Mouse (Mus musculus): ENCODE data around the gene Ptprn. TPM values are rescaled to one million over a fixed set of nuclear protein-coding genes. Genes with fewer than 3 reads are reported as not detected.
"Not testable (repeated sequence)": the region's sequence is repeated elsewhere in the genome, so short reads cannot be mapped to it uniquely, and the experiment has no call there.

The Ptprn gene
- total RNA-seq, 1 experiment from 2014 or later = 46.5 TPM

DNA sequence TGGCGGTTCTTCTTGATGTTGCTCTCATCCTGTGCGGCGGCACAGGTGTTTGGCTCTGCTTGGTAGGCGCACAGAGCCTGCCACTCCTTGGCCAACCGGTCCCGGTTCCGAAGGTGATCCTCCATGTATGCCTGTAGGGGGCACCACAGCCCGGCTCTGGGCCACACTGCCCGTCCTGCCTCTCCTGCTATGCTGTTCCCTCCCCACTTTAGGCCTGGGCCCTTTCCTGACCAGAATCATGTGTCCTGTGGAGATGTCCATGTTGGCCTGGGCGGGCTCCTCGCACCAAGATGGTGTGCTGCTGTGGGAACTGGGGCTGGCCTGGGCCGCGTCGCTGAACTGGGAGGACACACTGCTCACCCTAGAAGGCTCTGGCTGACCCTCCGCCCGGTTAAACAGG is 11.3 kb downstream of the Ptprn start:
- no peak for DNase-seq

DNA sequence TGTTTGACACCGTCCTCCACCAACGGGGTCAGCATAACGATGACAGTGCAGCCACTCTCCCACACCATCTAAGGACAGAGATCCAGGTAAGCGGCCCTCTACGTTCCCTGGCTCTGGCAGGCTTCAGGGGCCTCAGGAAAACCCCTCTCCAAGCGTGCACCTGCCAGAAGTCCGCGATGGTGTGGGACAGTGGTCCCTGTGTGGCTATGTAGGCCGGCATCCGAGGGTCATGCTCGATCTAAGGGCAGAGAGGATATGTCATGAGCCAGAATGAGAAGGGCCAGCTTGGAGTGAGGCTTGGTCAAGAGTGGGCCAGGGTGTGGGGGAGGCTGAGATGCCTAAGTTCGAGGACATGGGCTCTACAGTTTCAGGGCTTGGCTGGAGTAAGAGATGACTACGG is 12.0 kb downstream of the Ptprn start:
- DNase-seq = no peak

DNA sequence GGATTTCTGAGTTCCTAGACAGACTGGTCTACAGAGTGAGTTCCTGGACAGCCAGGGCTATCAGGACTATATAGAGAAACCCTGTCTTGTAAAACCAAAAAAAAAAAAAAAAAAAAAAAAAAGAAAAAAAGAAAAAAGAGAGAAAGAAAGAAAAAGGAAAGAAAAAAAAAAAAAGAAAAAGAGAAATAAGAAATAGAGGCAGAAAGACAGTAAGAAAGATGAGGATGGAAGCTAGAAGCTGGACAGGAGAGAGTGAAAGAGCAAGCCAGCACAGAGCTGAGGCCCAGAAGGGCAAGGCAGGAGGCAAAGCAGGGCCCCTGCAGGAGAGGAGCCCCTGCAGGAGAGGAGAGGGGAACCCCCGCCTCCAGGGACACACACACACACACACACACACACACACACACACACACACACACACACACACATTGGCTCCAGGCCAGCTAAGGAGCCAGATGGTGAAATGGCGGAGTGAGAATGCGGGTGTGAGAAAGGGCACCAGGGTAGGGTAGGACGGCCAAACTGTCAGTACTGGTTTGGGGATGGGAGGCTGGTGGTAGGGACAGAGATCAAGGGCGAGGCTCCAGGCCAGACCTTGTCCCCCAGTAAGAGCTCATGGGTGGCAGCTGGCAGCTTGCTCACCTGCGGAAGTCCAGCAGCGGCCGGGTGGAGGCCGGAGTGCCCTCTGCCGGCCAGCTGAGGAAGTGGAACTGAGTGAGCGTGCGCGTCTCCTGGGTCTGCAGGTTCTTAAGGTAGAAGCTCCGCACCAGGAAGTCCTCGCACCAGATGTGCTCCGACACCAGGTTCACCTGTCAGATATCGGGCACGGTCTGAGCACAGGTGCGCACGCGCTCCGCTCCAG is 13.0 kb downstream of the Ptprn start:
- peak; percentile 88 for DNase-seq

DNA sequence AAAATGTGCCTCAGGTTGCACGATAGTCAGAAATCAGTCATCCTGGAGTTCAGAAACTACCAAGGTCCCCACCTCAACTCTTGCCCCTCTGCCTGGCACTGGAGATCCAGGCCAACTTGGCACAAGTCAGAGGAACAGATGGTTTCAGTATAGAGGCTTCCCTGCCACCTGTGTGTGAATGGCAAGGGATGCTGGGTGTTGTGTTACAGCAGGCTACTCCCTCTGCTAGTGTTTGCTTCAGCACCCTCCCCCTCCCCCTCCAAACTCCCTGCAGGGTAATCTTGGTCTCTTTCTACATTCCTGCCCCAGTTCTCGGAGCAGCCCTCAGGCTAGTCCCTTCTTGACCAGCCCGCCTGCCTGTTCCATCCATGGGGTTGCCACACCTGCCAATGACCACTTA is 13.8 kb downstream of the Ptprn start:
- no peak for DNase-seq

DNA sequence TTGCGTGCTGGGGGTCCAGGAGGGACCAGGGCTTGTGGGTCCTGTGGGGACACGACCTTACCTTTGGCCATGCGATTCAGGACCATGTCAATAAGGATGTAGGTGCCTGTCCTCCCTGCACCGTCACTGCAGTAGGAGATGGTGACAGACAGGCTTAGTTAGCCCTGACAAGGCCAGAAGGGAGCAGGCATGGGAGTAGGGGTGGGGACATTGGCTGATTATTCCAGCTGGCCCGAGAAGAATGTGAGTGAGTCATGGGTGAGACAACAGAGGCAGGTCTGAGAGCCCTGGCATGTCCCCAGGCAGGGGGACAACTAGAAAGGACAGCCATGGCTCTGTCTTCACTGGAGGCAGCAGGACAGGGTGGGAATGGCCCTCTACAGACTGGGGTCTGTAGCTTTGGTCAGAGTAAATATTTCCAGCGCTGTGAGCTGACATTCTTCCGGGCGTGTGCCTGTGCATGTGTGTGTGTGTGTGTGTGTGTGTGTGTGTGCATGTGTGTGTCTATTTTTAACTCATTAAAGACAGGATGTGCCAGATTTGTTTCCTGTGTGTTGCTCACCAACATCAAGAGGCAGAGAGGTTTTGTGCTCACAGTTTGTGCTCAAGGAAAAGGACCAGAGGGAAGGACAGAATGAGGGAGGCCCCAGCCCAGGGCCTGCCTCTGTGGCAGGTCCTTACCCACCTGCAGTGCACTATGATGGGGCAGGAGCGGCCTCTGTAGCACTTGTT is 16.1 kb downstream of the Ptprn start:
- peak; percentile 88 for DNase-seq

DNA sequence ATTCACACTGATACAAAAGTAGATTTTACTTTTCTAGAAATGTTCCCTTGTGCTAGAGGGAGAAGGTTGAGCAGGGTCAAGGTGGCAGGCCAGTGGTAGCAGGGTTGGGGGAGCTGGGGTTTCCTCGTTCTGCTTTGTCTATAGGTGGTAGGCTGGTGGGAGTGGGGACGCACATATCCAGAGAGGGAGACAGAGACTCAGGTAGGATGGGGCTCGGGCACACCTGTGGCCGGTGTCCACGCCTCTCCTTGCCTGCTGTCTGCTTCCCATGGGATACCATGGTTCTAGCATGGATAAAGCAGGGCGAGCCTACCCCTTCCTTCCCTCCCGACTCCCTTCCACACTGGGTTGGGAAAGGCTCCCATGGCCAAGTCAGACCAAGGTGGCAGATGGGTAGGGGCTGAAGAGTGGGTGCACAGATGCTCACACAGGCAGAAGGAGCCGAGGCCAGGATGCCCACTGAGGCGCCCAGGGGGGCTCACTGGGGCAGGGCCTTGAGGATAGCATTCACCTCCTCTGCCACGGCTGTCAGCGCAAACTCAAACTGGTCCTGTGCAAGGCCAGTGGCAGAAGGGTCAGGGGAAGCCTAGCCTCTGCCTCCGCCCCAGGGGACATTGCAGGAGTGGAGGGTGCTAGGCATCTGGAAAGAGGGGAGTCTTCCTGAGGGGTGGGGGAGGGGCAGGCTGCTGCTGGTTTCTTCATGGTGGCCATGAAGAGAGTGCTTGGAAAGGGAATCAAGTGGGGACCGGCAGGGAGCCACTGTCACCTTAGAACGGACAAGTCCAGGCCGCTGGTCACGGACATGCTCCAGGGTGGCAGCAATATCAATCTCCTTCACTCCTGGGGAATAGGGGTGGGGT is 17.0 kb downstream of the Ptprn start:
- no peak for DNase-seq

DNA sequence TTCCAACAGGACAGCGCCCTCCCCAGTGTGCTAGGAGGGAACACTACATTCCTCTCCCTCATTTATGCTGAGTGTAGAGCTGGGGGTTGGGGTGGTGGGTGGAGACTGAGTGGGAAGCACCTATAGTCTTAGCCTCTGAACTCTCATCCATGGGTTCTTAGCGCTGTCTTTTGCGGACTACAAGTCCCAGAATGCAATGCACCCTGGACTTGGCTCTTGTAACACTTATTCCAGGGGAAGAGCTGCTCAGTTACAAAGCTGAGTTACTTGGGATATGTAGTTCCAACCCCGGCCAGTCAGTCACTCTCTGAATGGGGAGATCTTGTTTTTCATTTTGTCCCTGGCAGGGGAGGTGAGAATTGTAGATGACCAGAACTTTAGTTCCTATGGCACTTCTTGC is 19.5 kb downstream of the Ptprn start:
- DNase-seq = peak; percentile 55

DNA sequence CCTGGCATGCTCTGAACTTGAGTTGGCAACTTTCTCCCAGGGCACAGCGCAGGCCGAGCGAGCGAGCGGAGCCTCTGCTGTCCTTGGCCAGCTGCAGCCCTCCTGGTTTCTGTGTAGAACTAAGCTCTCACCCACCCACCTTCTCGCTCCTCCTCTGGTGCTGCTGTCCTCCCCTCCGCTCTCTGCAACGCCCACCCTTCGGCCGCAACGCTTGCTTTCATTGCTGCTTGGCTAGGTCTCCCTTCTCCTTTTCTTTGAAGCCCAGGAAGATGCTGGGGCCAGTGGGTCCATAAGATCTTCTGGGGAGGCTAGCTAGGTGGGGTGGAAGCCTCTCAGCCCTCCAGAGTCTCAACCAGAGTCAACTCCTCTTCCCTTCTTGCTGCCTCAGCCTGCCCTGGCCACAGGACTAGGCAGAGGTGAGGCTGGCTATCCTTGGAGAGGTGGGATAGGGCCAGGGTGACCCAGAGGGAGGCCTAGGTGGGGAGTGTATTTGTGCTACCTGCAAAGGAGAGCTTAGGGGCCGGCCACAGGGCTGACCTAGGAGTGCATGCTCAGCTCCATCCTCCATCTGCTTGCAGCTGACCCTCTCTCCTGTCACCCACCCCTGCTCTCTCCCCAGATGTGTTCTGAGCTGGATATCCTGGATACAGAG is 20.0 kb downstream of the Ptprn start:
- DNase-seq = no peak

DNA sequence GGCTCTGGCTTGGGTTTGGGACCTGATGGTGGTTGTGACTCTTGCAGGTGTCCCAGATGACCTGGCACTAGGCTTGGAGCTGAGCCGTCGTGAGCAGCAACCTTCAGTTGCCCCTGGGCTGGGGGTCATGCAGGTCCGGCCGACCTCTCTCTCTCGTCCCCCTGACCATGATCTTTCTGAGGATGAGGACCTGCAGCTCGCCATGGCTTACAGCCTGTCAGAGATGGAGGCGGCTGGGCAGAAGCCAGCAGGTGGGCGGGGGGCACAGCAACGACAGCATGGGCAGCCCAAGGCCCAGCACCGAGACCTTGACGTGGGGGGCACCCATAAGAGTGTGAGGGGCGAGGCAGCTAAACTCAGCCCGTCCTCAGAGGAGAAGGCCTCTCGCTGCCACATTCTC is 20.9 kb downstream of the Ptprn start:
- DNase-seq = no peak

DNA sequence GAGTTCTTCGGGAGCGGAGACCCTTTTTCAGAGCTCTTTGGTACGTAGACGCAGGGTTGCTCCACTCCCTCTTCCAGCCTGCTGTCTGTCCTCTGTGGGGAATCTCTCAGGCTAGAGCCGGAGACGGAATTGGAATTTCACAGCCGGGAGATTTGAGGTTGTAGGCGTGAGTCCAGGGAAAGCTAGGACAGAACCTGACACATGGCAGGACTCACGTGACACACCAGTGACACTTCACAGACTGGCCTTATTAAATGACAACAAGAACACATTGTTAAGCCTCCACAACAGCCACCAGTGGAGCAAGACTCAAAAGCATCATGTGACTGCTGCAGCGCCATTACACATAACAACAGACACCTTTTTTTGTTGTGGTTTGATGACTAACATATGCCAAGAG is 24.7 kb downstream of the Ptprn start:
- no peak for DNase-seq

DNA sequence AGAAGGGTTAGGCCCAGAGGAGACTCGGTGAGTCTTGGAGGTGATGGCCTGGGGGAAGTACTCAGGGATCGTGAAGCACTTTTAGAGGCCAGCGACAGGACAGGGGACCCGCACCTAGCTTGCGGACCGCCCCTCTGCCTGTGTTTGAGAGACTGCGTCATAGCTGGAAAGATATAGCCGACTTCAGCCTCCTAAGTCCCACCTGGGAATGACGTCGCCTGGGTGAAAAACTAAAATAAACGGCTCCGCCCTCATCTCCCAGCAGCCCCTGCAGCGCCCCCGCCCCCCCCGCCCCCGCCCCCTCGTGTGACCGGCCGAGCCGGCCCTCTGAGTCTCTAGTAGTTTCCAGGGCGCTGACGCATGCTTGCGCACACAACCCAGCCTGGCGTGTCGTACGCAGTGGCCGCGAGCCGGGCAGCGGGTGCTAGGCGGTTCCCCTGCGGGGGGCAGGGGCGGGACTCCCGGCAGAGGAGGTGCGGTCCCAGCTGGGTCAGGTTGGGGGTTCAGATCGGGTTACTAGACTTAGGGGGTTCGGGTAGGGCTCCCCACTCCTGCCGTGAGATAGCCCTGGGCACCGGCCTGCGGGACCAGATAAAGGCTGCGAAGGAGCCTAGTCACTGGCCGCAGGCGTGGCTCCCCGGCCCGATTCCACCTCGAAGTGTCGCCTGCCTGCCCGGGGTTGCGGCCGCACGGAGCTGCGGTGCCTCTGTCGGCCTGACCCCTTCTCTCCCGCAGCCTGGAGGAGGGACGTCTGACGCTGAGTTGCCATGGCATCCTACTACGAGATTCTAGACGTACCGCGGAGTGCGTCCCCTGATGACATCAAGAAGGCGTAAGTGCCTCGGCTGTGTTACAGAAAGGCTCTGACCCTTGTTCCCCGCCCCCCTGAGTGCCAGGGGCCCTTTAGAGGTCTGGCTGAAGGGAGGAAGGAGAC is 27.9 kb downstream of the Ptprn start, which contains the start of gene Dnajb2:
Dnajb2 (plus strand) TSS at position 290 of the 934 bp plus-strand sequence.
- DNase-seq = peak; percentile 93

DNA sequence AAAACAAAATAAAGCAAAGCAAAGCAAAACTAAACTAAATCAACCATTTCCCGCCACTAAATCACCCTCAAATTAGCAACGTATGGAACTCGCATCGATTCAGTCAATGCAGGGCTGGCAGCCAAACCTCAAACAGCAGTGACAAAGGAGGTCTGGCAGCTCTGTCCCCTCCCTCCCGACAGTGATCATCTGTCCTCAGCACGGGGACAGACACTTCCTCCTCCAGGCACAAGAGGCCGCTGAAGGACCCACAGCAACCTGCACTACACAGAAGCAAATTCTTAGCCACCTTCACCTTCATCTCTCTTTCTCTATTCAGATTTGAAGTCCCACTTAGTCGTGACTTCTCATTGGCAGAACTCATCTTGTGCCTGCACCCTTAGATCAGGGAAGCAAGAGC is 29.7 kb downstream of the Ptprn start:
- DNase-seq = peak; percentile 78

DNA sequence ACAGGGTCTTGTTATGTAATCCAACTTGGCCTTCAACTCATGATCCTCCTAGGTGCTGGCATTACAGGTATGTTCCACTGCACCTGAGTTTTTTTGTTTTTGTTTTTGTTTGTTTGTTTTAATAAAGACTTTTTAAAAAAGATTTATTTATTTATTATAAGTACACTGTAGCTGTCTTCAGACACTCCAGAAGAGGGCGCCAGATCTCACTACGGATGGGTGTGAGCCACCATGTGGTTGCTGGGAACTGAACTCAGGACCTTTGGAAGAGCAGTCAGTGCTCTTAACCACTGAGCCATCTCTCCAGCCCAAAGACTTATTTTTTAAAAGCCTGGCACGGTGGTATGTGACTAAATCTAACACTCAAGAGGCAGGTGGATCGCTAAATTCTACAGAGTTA is 31.8 kb downstream of the Ptprn start:
- not testable (repeated sequence) for DNase-seq

DNA sequence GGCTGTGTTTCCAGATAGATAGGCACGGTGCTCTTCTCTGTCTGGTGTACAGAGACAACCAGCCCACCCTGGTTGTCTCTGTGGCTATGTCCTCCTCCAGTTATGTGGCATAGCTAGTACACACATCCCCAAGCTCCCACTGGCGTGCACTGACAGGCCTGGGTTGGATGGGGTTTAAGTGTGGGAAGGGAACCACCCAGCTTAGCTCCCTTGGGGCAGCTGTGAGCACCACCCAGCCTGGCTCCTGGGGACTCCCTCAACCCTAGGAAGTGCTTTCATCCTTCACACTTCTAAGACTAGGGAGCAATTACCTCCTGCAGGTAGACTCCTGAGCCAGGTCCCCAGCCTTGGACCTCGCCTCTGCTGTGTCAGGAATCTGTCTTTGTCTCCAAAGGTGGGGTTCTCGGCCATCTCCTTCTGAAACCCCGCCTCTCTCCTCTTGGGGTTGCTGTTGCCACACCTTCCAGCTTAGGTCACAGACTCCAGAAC is 32.6 kb downstream of the Ptprn start, which contains the start of gene A630095N17Rik:
A630095N17Rik (minus strand) TSS at position 439 of the 489 bp plus-strand sequence.
- DNase-seq = no peak

DNA sequence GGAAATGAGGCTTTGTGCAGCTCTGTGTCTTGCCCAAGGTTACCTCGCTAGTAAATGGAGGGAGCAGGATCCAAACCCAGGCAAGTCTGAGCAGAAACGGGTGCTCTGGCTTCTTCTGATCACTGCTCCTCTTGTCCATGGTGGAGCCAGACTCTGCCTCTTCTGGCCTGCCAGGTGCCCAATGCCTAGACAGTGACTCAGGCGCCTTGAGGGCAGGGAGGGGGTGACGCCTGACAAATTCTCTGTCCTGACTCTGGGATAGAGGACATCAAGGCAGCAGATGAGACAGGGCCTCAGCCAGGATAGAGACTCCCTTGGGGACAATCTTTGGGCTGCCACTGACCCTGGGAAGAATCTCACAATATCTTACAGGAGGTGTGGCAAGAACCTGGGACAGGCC is 33.1 kb downstream of the Ptprn start:
- no peak for DNase-seq

DNA sequence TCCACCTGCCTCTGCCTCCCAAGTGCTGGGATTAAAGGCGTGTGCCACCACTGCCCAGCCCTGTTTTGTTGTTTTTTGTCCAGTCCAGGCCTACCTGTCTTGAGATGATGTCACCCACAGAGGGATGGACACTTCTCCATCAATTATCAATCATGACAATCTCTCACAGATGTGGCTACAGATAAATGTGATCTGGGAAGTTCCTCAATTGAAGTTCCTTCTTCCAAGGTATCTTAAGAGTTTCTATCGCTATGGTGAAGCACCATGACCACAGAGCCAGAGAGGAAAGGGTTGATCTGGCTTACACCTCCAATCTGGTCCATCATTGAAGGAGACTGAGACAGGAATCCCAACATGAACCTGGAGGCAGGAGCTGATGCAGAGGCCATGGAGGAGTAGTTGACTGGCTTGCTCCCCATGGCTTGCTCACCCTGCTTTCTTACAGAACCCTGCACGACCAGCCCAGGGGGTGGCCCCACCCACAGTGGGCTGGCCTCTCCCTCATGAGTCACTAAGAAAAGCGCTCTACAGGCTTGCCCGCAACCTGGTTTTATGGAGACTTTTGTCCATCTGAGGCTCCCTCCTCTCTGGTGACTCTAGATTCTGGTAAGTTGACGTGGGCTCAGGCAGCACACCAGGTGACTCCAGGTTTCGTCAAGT is 33.8 kb downstream of the Ptprn start:
- DNase-seq = no peak

DNA sequence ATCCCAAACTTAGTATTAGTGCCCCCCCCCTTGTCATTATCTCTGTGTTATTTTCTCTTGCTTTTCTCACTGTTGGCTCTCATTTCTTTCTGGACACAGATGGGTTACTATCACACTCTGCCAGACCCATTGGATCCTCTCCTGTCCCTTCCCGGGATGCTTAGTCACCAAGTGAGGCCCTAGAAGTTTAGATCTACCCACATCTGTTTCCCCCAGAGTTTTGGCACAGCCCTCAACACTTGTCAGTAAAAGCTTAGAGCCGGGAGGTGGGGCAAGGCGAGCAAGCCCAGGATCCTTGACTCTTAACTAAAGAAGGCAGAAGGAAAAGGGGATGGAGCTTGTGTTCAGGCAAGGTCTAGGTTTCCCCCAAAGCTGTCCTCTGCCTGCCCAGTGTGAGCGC is 35.1 kb downstream of the Ptprn start:
- no peak for DNase-seq

DNA sequence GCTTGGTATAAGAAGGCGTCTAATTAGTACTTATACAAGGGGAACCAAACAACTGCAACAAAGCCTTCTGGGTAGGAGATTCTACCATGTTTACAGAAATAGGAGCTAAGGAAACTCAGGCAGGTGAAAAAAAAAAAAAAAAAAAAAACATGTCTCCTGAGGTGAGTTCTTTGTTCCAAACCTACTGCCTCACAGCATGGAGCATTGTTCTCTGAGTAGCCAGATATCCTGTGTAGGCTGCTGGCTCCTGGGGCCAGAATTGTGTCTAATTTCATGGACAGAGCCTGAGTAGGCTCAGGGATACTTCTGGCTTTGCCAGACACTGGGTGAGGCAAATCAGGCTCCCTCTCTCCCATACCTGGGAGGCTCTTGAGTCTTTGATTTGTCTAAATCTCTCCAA is 36.6 kb downstream of the Ptprn start:
- no peak for DNase-seq

DNA sequence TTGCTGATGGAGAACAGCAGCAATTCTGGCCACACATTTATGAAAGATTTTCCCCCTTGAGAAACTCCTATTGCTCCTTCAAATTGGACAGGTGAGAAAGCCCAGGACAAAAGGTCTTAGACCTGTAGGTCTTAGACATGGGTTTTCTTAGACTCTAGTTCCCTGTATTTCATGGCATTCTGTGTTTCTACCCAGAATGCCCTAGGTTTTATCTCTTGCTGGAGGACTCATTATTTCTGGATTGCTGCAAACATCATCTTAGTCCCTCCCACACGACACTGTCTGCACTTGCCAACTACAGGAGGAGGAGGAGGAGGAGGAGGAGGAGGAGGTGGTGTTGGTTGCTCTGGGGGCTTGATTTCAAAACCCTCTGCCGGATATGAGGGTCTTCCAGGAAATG is 38.2 kb downstream of the Ptprn start:
- no peak for DNase-seq

DNA sequence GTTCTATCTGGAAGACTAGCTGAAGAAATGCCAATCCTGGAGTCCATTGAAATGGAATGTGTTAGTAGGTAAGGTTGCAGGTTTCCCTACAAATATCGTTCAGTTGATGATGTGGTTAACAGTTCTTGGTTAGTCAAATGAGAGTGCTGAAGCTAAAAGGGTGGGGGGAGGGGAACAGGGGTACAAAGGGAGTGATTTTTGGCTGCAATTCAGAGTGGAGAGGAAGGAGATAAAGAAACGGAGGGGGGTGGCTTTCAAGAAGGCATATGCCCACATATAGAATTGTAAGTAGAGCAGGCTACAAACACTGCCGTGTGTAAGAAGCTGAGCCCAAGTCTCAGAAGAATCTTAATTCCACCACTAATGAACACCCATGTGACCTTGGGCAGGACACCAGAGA is 38.8 kb downstream of the Ptprn start:
- DNase-seq = no peak
